Mouse (Mus musculus) cerebellum, postnatal 4 days (tissue): ENCODE measurements around the gene Kdm5b.

Experiments
- DNase-seq, 2 experiments: peaks; one replicate each; pipeline ENCODE4 v3.0.0; 2022; ENCODE audit warnings: low spot score in 2 of 2, mixed read lengths in 1 of 2

Kdm5b gene

DNA sequence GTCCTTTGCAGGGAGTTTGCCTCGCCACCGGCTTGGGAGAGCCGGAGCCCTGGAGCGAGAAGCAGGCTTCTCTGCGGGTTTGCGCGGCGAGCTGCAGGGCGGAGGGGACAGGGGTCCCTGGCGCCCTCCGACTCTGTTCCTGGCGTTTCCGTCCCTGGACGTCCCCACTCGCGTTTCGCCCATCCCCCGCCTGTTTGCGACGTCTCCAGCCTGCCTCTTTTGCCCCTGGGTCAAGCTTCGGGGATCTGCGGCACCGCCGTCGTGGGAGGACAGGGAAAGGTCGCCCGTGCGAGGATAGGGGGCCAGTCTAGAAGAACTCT is 87.0 kb downstream of the Kdm5b start:
- DNase-seq: no peak

DNA sequence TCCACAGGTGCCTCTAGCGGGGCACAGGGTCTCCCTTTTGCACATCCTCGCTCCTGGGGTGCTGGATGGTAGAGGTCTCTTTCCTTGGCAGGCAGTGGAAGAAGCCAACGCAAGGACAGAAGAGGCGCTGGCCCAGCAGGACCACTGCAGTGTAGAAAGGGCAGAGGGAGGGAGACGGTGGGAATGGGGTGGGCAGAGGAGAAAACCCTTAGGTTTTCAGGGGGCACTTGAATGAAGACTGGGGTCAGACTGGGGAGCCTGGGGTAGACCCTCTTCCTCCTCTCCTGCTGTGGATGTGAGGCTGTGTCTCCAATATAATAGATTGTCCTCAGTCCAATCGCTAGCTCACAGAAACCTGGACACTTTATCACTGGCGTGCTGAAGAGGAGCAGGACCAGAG is 87.6 kb downstream of the Kdm5b start:
- DNase-seq: no peak

- no peak for DNase-seq
Measured at GRCm38 (mm10) chr1:134650816-134651215, 90.8 kb downstream of the Kdm5b start.

GRCm38 (mm10) chr1:134651268-134651850 is 91.4 kb downstream of the Kdm5b start:
- peak; percentile 32 to 47 for DNase-seq

DNA sequence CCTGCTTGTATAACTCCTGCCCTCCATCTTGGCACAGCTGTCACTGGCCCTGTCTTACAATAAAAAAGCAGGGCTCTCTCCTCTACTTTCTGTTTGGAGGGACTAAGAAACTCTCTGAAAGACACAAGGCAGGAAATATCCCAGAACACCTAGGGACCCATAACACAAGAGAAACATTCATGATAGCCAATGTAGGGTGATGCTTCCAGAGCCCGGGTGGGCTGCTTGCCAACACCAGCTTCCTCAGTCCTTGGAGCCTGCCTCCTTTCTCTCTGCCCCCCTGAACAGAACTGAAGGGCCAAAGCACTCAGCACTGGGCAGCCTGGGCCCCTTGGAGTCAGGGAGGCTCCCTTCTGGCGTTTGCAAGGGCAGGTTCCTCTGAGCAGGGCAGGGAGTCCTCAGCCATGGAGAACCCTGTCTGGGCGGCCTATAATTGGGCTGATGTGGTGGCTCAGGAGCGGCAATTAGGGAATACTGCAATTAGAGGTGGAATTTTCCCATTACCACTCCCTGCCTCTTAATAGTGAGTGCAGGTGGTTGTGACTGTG is 92.0 kb downstream of the Kdm5b start:
- peak in 1 of 2 experiments; percentile 26 for DNase-seq

GRCm38 (mm10) chr1:134653603-134654257 is 93.8 kb downstream of the Kdm5b start:
- no peak for DNase-seq

DNA sequence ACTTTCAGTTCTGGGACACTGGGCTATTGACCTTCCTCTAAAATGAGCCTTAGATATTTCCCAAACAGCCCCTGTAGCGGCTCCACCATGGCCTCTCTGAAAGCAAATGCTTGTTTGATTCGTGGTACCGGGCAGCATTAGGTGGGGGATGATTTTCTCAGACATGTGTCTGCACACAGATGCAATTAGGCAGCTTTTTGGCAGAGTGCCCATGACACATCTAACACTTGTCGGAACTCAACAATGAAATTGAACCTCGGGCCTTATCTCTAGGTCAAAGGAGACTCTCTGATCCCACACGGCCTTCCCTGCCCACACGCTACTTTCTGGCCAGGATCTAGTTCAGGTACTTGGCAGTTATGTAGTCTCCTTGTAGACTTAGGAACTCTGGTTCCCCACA is 98.9 kb downstream of the Kdm5b start:
- DNase-seq: no peak

DNA sequence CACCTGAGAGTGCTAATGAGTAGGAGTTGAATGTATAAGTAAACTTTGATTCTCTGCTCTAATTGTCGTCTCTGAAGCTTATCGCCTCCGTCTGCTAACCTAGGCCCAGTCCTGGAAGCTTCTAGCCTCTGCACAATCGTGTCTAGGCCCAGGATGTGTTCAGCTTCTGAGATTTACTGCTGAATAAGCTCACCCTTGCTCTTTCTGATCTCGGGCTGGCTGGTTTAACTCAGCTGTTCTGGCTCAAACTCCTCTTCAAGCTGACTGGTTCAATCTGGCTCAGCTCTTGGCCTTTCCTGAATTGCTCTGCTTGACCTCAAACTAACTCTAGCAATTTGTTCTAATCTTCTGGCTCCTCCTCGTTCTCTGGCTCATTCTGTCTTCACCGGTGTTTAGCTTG is 100.2 kb downstream of the Kdm5b start:
- no peak for DNase-seq

DNA sequence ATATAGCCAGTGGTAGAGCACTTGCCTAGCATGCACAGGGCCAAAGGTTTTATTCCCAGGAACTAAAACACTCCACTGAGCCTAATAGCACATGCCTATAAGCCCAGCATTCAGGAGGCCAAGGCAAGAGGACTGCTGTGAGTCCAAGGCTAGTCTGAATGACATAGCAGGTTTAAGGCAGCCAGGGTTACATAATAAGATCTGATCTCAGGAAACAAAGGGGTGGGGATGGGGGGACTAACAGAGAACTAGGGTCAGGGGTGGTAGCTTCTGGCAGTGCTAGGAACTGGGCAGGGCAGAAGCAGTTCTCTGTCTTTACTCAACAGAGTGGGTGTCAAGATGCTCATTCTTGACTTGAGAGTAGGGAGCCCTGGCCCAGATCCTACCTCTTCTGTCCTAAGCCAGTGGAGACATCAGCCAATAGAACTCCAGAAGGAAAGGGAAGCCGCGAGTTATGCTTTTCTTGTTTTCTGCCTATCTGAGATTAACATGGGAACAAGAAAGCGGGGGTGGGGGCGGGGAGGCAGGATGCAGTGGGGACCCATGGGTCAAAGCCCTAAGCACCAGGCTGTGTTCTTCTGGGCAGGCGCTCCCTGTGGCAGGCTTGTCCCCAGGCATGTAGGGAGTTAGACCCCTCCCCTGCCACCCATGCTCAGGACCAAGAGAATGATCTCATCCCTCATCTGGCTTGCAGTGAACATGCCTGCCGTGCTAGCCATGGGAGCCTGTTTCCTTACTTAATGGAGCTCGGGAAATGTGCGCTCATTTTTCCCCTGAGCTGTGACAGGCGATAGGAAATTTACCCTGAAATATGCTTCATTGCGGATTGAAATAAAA is 111.5 kb downstream of the Kdm5b start:
- DNase-seq: no peak

- DNase-seq: no peak
Measured at GRCm38 (mm10) chr1:134674312-134674711, 114.3 kb downstream of the Kdm5b start.

- DNase-seq: no peak
Measured at GRCm38 (mm10) chr1:134679445-134679844, 119.5 kb downstream of the Kdm5b start.

DNA sequence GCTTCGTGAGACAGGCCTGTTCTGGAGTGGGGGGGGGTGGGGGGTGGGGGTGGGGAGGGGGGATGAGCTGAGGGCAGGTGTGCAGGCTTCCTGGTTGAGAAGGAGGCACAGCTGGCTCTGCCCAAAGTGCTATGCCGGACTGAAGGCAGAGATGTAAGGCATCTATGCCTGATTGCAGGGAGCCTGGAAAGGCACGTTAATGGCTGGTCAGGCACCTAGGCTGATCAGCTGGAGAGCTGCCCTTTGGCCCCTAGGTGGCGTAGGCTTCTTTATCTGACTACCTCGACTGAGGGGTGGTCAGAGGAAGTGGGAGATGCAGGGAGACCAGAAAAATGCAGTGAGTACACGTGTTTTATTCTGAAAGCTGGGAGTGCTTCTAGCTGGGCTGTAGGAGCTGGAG is 120.6 kb downstream of the Kdm5b start:
- no peak for DNase-seq

DNA sequence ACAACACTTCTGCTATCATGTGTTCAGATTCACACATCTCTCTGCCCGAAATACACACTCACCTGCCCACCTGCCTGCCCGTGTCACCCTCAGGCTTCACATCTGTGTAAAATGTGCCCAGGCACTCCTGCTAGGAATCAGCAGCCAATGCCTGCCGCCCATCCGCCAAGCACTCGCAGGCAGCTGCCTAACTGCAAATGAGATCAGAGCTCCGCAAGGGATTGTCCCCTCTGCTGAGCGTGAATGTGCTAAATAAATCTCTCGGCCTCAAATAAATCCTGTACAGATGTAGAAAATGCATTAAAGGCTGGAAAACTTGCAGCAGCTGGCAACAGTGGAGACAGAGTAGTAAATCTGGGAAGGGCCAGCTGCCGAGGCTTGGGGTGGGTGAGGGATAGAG is 122.5 kb downstream of the Kdm5b start:
- DNase-seq: no peak
